Mouse (Mus musculus) heart, postnatal 0 days (tissue): ENCODE data around the gene Dusp22.

ENCODE experiments used
- CTCF ChIP-seq: IDR thresholded peaks from 2 replicates; pipeline ENCODE4 v1.5.1; 2016; ENCODE audit warnings: antibody characterized with exemption, control low read depth, low read depth
- EP300 ChIP-seq: IDR thresholded peaks from 2 replicates; pipeline ENCODE4 v1.6.1; 2016; ENCODE audit warnings: antibody characterized with exemption, low read depth

- TF ChIP-seq CTCF = no peak
- TF ChIP-seq EP300 = no peak
Measured at GRCm38 (mm10) chr13:30712280-30712679, 52.5 kb downstream of the Dusp22 start.
